9 mouse cellular contexts compared by ENCODE assay signal in genomic region chr9:32516691-32517090, GRCm38 (mm10). TPM values are rescaled to one million over a fixed set of nuclear protein-coding genes. Genes with fewer than 3 reads are reported as not detected.
DNase-seq lines count a peak whose midpoint lies in the region; ATAC-seq and TF ChIP-seq lines count a peak whose summit lies in the region.
"Had no signal": no experiment of that assay in that cellular context is flagged by ENCODE, and none has a peak within 500 bp of the region (broad histone marks: within the 10 kb centered on the region; RNA-seq: fewer than 3 reads in every experiment).

No protein-coding gene starts in this region.

- peak overlapping the region; percentile 83 for H3K27ac ChIP-seq in gastrocnemius, adult 2 months
- H3K27ac ChIP-seq in lung, embryonic 16.5 days (ENCODE audit: low read length) = peak overlapping the region; percentile 56
- peak overlapping the region; percentile 14 for H3K27ac ChIP-seq in small intestine, adult 2 months (ENCODE audit: insufficient read depth, low read depth, low read length)
- H3K27ac ChIP-seq: neural tube, embryonic 12.5 days had no signal

- peaks cover 28% of the 10 kb centered on the region for H3K4me1 ChIP-seq in lung, embryonic 16.5 days (replicated peaks; ENCODE audit: control insufficient read depth, insufficient read depth, low read length)
- H3K4me1 ChIP-seq in small intestine, adult 2 months (ENCODE audit: control insufficient read depth, insufficient read depth, insufficient read length, low read length) = peaks cover 7% of the 10 kb centered on the region; the same call in 1 of the 2 replicates
- H3K4me1 ChIP-seq: neural tube, embryonic 12.5 days had no signal

- no peak for TF ChIP-seq CTCF in gastrocnemius, adult 2 months (IDR thresholded peaks at IDR 0.05)
- TF ChIP-seq CTCF in small intestine, adult 2 months (IDR thresholded peaks at IDR 0.05; ENCODE audit: extremely low read depth, insufficient read length, insufficient replicate concordance, low read depth, low read length) = no peak

- H3K9ac ChIP-seq in lung, embryonic 16.5 days (ENCODE audit: low read length) = no peak overlapping the region
- H3K9ac ChIP-seq: neural tube, embryonic 12.5 days had no signal

- ATAC-seq in lung, embryonic 16.5 days (ENCODE audit: low read depth) = no peak
- ATAC-seq in inflammation-experienced regulatory T-cells, adult 6 months = peak; percentile 39

- no peaks in the 10 kb centered on the region for H3K9me3 ChIP-seq in lung, embryonic 16.5 days (ENCODE audit: control insufficient read depth, low read length)
- H3K9me3 ChIP-seq: neural tube, embryonic 12.5 days had no signal

- no peak for DNase-seq in gastrocnemius, adult 2 months
- no peak for DNase-seq in gastrocnemius, adult 8-10 months (ENCODE audit: low spot score in 2 of 2)
- no peak for DNase-seq in lung, postnatal 14 days
- no peak for DNase-seq in gastrocnemius, adult 18-20 months (ENCODE audit: low spot score)
- no peak for DNase-seq in testis, postnatal 14 days (ENCODE audit: low spot score)

- H3K36me3 ChIP-seq in lung, embryonic 16.5 days (ENCODE audit: control insufficient read depth, insufficient read depth, low read length) = no peaks in the 10 kb centered on the region
- H3K36me3 ChIP-seq in small intestine, adult 2 months (ENCODE audit: control insufficient read depth, insufficient read depth, low read length) = no peaks in the 10 kb centered on the region
- H3K36me3 ChIP-seq: neural tube, embryonic 12.5 days had no signal

- H3K27me3 ChIP-seq in lung, embryonic 16.5 days (ENCODE audit: control insufficient read depth, insufficient read depth, low read depth, low read length) = no peaks in the 10 kb centered on the region
- H3K27me3 ChIP-seq in small intestine, adult 2 months (ENCODE audit: control insufficient read depth, insufficient read depth, low read length) = no peaks in the 10 kb centered on the region
- H3K27me3 ChIP-seq: neural tube, embryonic 12.5 days had no signal

- peak overlapping the region; percentile 38 for H3K4me3 ChIP-seq in gastrocnemius, adult 2 months
- H3K4me3 ChIP-seq in lung, embryonic 16.5 days (ENCODE audit: low read length) = no peak overlapping the region
- H3K4me3 ChIP-seq in small intestine, adult 2 months (ENCODE audit: low read depth, low read length) = no peak overlapping the region
- H3K4me3 ChIP-seq: neural tube, embryonic 12.5 days had no signal

- H3K4me2 ChIP-seq in lung, embryonic 16.5 days (ENCODE audit: low read depth, low read length) = no peak overlapping the region
- H3K4me2 ChIP-seq: neural tube, embryonic 12.5 days had no signal

- intact Hi-C loops in gastrocnemius, adult 2 months (cut with DNase I) = loop anchor here (2.0 kb wide), 1 partner anchor 24 kb away; no protein-coding TSS in a partner anchor

- no peak for TF ChIP-seq POLR2A in small intestine, adult 2 months (IDR thresholded peaks at IDR 0.05; ENCODE audit: low read depth, low read length)

- WGBS in lung, embryonic 16.5 days = 70% methylated on average over 9 of the region's 9 CpGs
- 71% methylated on average over 9 of the region's 9 CpGs for WGBS in small intestine, adult 2 months

RNA-seq across cellular contexts. Expression of gene Fli1, which starts 26.0 kb away (rescaled TPM):
- total RNA-seq in gastrocnemius, adult 2 months (2021) = 1 to 10 TPM; 7.9 to 8.5 TPM
- 1 to 10 TPM; 4.3 to 9.0 (median 5.6) TPM for total RNA-seq in gastrocnemius, adult 8-10 months (2022)
- polyA plus RNA-seq in lung, embryonic 16.5 days (2015; fragmentation: Nextera tagmentation; extraction: Ambion mirVana) = 32.8 and 34.9 TPM in 2 replicates
- 100 to 1,000 TPM; 101 to 137 (median 110) TPM for polyA plus RNA-seq in inflammation-experienced regulatory T-cells, adult 6 months (2017; shearing (Covaris generic))
- polyA plus RNA-seq in small intestine, adult 2 months (2012; rRNA removed) = 1.8 and 3.1 TPM in 2 replicates
- total RNA-seq in gastrocnemius, adult 18-20 months (2021) = 1 to 10 TPM; 5.3 to 7.2 TPM

Comparison
In these comparisons a context has a peak if more than half of its experiments do, and no peak if none do; other contexts are left out.
1. H3K27ac ChIP-seq: peak in every context shown above with its lines; median percentile 83 in gastrocnemius, adult 2 months; 56 in lung, embryonic 16.5 days; 14 in small intestine, adult 2 months.